Mouse (Mus musculus): ENCODE data around the gene Vezf1. TPM values are rescaled to one million over a fixed set of nuclear protein-coding genes. Genes with fewer than 3 reads are reported as not detected.

Gene Vezf1
- polyA plus RNA-seq, 1 experiment from 2014 or later: 35.0 TPM

DNA sequence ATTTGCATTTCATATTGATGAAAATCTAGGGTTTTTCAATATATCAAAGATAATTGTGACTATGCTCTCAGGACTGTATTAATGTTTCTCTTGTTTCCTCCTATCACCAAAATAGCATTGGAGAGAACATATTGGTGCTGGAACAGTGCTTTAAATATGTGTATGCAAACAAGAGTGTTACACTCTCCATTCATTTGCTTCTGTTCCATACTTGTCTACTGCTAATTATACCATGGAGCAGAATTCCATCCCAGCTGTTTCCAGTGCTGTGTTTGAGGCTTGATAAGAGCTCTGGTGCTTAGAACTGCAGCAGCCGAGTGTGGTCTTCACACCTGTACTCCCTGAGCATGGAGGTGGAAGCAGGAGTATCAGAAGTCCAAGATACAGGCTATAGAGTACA is 8.3 kb downstream of the Vezf1 start:
- Histone ChIP-seq H3K36me3 (peaks cover 56% of the 10 kb centered on the region), H3K27me3 (replicated peaks) (no peaks in the 10 kb centered on the region), H3K4me1 (peaks cover 43% of the 10 kb centered on the region), H3K9ac (replicated peaks) (no peak overlapping the region), H3K4me3 (replicated peaks) (no peak overlapping the region), H3K9me3 (replicated peaks) (no peaks in the 10 kb centered on the region), H3K4me2 (no peak overlapping the region), H3K27ac (replicated peaks) (no peak overlapping the region)
- ATAC-seq (ENCODE audit: low FRiP score): no peak
- WGBS: 91% methylated on average over 1 of the region's 1 CpGs

GRCm38 (mm10) chr11:88083699-88084098 is 15.6 kb downstream of the Vezf1 start:
- ATAC-seq (ENCODE audit: low FRiP score): no peak
- Histone ChIP-seq H3K9me3 (replicated peaks) (no peaks in the 10 kb centered on the region), H3K36me3 (peaks cover 49% of the 10 kb centered on the region), H3K4me1 (peaks cover 19% of the 10 kb centered on the region), H3K27me3 (replicated peaks) (no peaks in the 10 kb centered on the region), H3K27ac (replicated peaks) (no peak overlapping the region), H3K9ac (replicated peaks) (no peak overlapping the region), H3K4me3 (replicated peaks) (no peak overlapping the region), H3K4me2 (no peak overlapping the region)
- WGBS: 78% methylated on average over 6 of the region's 6 CpGs

DNA sequence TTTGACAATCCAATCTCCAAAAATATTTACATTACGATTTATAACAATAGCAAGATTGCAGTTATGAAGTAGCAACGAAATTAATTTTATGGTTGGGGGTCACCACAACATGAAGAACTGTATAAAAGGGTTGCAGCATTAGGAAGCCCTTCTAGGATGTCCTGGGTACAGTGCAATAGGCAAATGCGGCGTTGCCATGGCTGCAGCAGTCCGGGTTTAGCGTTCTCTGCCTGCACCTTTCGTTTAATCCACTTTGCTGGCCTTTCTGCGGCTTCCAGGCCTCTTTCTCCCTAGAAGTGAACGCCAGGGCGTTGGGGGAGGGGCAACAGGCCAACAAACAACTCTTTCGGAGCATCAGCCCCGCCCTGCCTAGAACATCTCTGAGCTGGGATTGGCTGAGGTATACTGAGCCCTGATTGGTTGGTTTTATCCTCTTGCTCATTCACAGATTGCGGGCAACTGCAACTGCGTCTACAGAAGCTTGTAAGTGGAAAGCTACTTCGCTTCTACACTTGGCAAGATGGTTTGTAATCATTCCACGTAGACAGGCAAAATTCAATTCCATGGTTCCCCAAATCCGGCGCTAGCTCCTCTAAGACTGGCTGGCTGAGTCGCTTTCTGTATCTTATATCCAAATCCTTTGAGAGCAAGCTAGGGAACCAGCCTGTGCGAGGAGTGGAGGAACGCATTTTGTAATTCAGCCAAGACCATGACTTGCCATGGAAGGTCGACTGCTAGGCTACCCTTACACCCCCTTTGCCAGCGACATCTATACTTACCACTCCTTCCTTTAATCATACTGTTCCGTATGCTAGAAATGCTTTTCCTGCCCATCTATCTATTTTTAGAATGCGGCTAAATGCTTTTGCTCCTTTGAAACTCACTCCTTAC is 18.9 kb downstream of the Vezf1 start:
- 6% methylated on average over 25 of the region's 25 CpGs for WGBS
- Histone ChIP-seq H3K36me3 (peaks cover 17% of the 10 kb centered on the region; the same call in 1 of the 2 replicates), H3K9ac (replicated peaks) (peak overlapping the region; percentile 37), H3K27ac (replicated peaks) (peak overlapping the region; percentile 85), H3K4me3 (replicated peaks) (peak overlapping the region; percentile 37), H3K9me3 (replicated peaks) (no peaks in the 10 kb centered on the region), H3K4me2 (peak overlapping the region; percentile 80), H3K4me1 (peaks cover 19% of the 10 kb centered on the region), H3K27me3 (replicated peaks) (no peaks in the 10 kb centered on the region; the same call in 1 of the 2 replicates)
- peak; percentile 98 for ATAC-seq (ENCODE audit: low FRiP score)

- 76% methylated on average over 5 of the region's 5 CpGs for WGBS
These were observed 21.1 kb downstream of the Vezf1 start for GRCm38 (mm10) chr11:88089150-88089549.

GRCm38 (mm10) chr11:88090293-88090692 is 22.2 kb downstream of the Vezf1 start:
- 81% methylated on average over 5 of the region's 5 CpGs for WGBS
- Histone ChIP-seq H3K36me3 (no peaks in the 10 kb centered on the region), H3K4me1 (peaks cover 19% of the 10 kb centered on the region), H3K27me3 (replicated peaks) (no peaks in the 10 kb centered on the region; the same call in 1 of the 2 replicates), H3K9me3 (replicated peaks) (no peaks in the 10 kb centered on the region), H3K27ac (replicated peaks) (no peak overlapping the region), H3K4me2 (no peak overlapping the region), H3K4me3 (replicated peaks) (no peak overlapping the region), H3K9ac (replicated peaks) (no peak overlapping the region)
- ATAC-seq (ENCODE audit: low FRiP score): no peak

More at GRCm38 (mm10) chr11:88089150-88089549, 21.1 kb downstream of the Vezf1 start:
- peaks cover 3% of the 10 kb centered on the region; the same call in 1 of the 2 replicates for H3K36me3 ChIP-seq
- H3K4me1 ChIP-seq: peaks cover 19% of the 10 kb centered on the region
- no peak for ATAC-seq (ENCODE audit: low FRiP score)
- H3K4me3 ChIP-seq (replicated peaks): no peak overlapping the region
- no peak overlapping the region for H3K4me2 ChIP-seq
- H3K9me3 ChIP-seq (replicated peaks): no peaks in the 10 kb centered on the region
- no peak overlapping the region for H3K27ac ChIP-seq (replicated peaks)
- no peak overlapping the region for H3K9ac ChIP-seq (replicated peaks)
- no peaks in the 10 kb centered on the region; the same call in 1 of the 2 replicates for H3K27me3 ChIP-seq (replicated peaks)

GRCm38 (mm10) chr11:88091949-88092348 is 23.9 kb downstream of the Vezf1 start:
- Histone ChIP-seq H3K4me1 (peaks cover 11% of the 10 kb centered on the region), H3K36me3 (no peaks in the 10 kb centered on the region), H3K27ac (replicated peaks) (no peak overlapping the region), H3K4me2 (no peak overlapping the region), H3K4me3 (replicated peaks) (no peak overlapping the region), H3K9me3 (replicated peaks) (no peaks in the 10 kb centered on the region), H3K9ac (replicated peaks) (no peak overlapping the region), H3K27me3 (replicated peaks) (no peaks in the 10 kb centered on the region; the same call in 1 of the 2 replicates)
- no peak for ATAC-seq (ENCODE audit: low FRiP score)
- 93% methylated on average over 1 of the region's 1 CpGs for WGBS

DNA sequence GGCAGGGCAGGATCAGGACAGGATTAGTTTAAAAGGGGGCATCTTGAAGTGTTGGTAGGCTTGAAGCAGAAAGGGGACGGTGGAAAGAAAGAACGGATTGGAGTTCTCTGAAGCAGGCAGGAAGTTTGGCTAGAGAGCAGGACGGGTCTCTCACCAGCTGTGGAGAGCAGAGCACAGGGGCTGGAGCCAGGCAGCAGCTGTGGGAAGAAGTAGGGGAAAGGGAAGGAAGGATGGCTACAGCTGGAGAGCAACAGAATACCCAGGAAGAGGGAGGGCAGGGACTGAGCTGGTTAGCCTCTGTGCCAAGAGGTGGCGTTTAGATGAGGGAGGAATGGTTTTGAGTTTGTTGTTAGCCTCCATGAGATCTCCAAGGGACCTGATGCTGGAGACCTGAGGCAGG is 29.1 kb downstream of the Vezf1 start:
- no peak overlapping the region for H3K9ac ChIP-seq (replicated peaks)
- no peak for ATAC-seq (ENCODE audit: low FRiP score)
- 32% methylated on average over 4 of the region's 4 CpGs for WGBS
- peak overlapping the region; percentile 87 for H3K4me2 ChIP-seq
- no peaks in the 10 kb centered on the region for H3K9me3 ChIP-seq (replicated peaks)
- no peaks in the 10 kb centered on the region for H3K27me3 ChIP-seq (replicated peaks)
- H3K4me1 ChIP-seq: peaks cover 46% of the 10 kb centered on the region
- H3K4me3 ChIP-seq (replicated peaks): no peak overlapping the region
- peak overlapping the region; percentile 54 for H3K27ac ChIP-seq (replicated peaks)
- H3K36me3 ChIP-seq: no peaks in the 10 kb centered on the region

DNA sequence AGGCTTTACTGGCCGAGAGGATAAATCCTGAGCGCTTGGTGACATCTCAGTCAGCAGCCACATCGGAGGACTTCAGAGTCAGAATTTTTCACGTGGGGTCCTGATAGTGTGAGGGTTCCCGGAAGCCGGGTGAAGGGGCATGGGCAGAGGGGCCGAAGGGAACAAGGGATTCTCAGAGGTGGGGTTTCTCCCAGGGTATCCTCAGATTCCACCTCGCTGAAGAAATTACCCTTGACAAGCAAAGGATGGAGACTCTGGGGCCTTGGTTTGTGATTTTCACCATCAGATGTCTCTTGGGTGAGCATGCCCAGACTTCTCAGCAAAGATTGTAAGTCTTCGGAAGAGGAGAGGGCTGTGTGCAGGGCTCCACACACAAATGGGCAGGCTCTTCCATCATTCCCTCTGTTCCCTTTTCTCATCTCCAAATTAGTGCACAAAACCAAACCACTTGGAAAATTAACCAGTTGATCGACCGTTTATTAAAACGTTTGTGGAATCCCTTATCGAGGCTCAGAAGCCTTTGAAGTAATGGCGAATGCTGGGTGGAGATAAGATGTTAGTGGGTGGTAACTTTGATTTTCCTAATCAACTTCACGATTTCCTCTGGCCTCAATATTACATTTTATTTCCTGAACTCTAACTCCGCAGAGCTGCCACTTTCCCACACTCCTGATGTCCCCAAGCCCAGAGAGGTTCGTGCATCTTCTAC is 30.1 kb downstream of the Vezf1 start, which contains the start of gene Cuedc1:
TSS of gene Cuedc1 (plus strand) at position 38 of the 709 bp plus-strand sequence.
- H3K36me3 ChIP-seq: no peaks in the 10 kb centered on the region
- WGBS: 30% methylated on average over 17 of the region's 17 CpGs
- peak within 1 kb of the TSS; percentile 92 for H3K27ac ChIP-seq (replicated peaks)
- H3K4me3 ChIP-seq (replicated peaks): peak within 1 kb of the TSS; percentile 71
- no peaks in the 10 kb centered on the region for H3K9me3 ChIP-seq (replicated peaks)
- ATAC-seq (ENCODE audit: low FRiP score): no peak
- peak within 1 kb of the TSS; percentile 93 for H3K9ac ChIP-seq (replicated peaks)
- no peaks in the 10 kb centered on the region for H3K27me3 ChIP-seq (replicated peaks)
- peaks cover 46% of the 10 kb centered on the region for H3K4me1 ChIP-seq
- H3K4me2 ChIP-seq: peak within 1 kb of the TSS; percentile 87

- WGBS: under 1% methylated on average over 76 of the region's 95 CpGs
- ATAC-seq (ENCODE audit: low FRiP score): peak; percentile 61
- peak overlapping the region; percentile 71 for H3K4me3 ChIP-seq (replicated peaks)
- H3K9ac ChIP-seq (replicated peaks): peak overlapping the region; percentile 93
- peak overlapping the region; percentile 92 for H3K27ac ChIP-seq (replicated peaks)
- H3K9me3 ChIP-seq (replicated peaks): no peaks in the 10 kb centered on the region
- no peaks in the 10 kb centered on the region for H3K36me3 ChIP-seq
- H3K27me3 ChIP-seq (replicated peaks): no peaks in the 10 kb centered on the region
- H3K4me1 ChIP-seq: peaks cover 46% of the 10 kb centered on the region
- peak overlapping the region; percentile 87 for H3K4me2 ChIP-seq
These were observed 30.9 kb downstream of the Vezf1 start for GRCm38 (mm10) chr11:88098787-88099598.

DNA sequence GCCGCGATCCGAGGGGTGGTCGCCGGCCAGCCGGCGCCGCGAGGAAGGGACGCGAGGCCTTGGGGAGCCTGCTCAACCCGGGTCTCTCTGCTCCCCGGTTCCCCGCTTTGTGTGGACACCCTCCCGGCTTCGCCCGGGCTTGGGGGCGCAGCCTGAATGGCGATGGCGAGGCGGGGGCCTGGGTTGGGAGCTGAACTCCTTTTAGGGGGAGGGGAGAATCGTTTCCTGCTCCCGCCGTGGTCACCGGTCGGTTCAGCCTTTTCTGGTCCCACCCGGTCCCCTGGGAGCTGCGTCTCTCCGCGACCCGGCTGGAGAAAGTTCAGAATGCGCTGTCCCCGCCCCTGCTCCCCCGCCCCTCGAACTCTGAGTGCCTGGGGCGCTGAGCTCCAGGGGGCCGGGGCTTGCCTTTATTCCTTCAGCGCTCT is 31.5 kb downstream of the Vezf1 start:
- Histone ChIP-seq H3K4me1 (peaks cover 49% of the 10 kb centered on the region), H3K36me3 (no peaks in the 10 kb centered on the region), H3K9ac (replicated peaks) (peak overlapping the region; percentile 93), H3K27me3 (replicated peaks) (no peaks in the 10 kb centered on the region), H3K9me3 (replicated peaks) (no peaks in the 10 kb centered on the region), H3K27ac (replicated peaks) (peak overlapping the region; percentile 92), H3K4me2 (peak overlapping the region; percentile 87), H3K4me3 (replicated peaks) (peak overlapping the region; percentile 71)
- WGBS: under 1% methylated on average over 34 of the region's 38 CpGs
- peak; percentile 46 for ATAC-seq (ENCODE audit: low FRiP score)

DNA sequence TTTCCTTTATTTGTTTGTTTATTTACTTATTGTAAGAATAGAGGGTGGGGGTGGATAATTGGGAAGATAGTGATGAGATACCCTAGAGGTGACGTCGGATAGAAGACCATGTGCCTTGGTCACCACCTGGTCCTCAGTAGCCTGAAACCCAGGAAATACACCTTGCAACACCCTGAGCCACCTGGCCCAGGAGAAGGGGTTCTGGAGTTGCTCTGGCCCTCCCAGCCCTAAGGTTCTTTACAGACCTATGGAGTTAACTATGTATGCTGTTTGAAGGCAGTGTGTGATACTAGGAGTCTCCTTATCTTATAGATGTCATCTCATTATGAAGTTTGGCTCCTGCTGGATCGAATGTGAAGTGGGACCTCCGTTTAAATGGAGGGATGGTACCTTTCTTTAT is 32.1 kb downstream of the Vezf1 start:
- no peaks in the 10 kb centered on the region for H3K9me3 ChIP-seq (replicated peaks)
- ATAC-seq (ENCODE audit: low FRiP score): no peak
- no peaks in the 10 kb centered on the region for H3K36me3 ChIP-seq
- 36% methylated on average over 4 of the region's 4 CpGs for WGBS
- peak overlapping the region; percentile 87 for H3K4me2 ChIP-seq
- peak overlapping the region; percentile 54; the same call in 1 of the 2 replicates for H3K27ac ChIP-seq (replicated peaks)
- H3K9ac ChIP-seq (replicated peaks): peak overlapping the region; percentile 93; the same call in 1 of the 2 replicates
- H3K27me3 ChIP-seq (replicated peaks): no peaks in the 10 kb centered on the region
- H3K4me1 ChIP-seq: peaks cover 49% of the 10 kb centered on the region
- peak overlapping the region; percentile 71 for H3K4me3 ChIP-seq (replicated peaks)
